Comparison of ENCODE assay signal across 8 mouse cellular contexts in the genomic region with DNA sequence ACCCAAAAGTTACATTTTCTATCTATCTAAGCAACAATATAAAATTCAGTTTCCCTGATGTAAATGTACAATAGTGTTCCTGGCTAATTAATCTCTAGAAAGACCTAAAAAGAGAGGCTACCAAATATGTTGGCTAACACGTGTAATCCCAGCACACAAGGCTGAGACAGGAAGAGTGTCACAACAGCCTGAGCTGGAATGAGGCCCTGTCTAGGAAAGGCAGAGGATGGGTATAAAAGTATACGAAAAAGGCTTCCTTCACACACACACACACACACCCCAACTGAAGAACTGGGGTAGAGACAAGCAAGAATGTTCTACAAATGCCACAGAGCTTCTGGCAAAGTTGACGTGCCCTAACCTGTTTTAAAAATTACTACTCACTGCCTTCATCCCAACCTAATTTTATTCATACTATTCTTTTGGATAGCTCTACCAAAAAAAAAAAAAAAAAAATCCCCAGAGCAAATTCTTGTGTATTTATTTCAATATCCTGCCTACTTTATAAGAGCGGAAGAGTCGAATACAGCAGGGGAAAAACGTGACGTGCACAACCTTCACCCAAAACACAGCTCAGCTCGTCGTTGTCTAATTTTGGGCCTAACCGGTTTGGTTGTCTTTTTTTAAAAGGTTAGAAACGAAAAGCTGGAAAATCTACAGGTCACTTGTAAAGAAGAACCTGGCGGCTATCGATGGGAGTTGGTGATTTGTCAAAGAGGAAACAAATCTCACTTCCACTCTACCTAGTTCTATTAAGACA. TPM values are rescaled to one million over a fixed set of nuclear protein-coding genes. Genes with fewer than 3 reads are reported as not detected.
DNase-seq lines count a peak whose midpoint lies in the region; ATAC-seq and TF ChIP-seq lines count a peak whose summit lies in the region.

No protein-coding gene starts in this region.

- DNase-seq in heart, embryonic 10.5 days (ENCODE audit: low spot score) = no peak
- no peak for DNase-seq in heart, postnatal 36 days
- peak; percentile 39 to 43 for DNase-seq in B cell, adult 2 months
- DNase-seq in embryonic facial prominence, embryonic 14.5 days (ENCODE audit: low spot score) = peak; percentile 36
- no peak for DNase-seq in frontal cortex, adult 2 months (ENCODE audit: extremely low spot score in 1 of 2, low spot score in 1 of 2)
- DNase-seq in left cerebral cortex, adult 8-10 months (ENCODE audit: low spot score in 2 of 2) = no peak

- peak overlapping the region; percentile 78 for H3K4me2 ChIP-seq in embryonic facial prominence, embryonic 14.5 days (ENCODE audit: low read depth, low read length)
- H3K4me2 ChIP-seq in intestine, embryonic 16.5 days (ENCODE audit: low read depth, low read length) = peak overlapping the region; percentile 51

- 13% methylated on average over 13 of the region's 13 CpGs for WGBS in heart, embryonic 10.5 days
- 5% methylated on average over 13 of the region's 13 CpGs for WGBS in embryonic facial prominence, embryonic 14.5 days
- WGBS in intestine, embryonic 16.5 days = 5% methylated on average over 13 of the region's 13 CpGs
- 13% methylated on average over 13 of the region's 13 CpGs for WGBS in olfactory bulb, adult 2 months

- intact Hi-C loops in heart, postnatal 36 days (cut with DNase I) = loop anchor here (2.0 to 5.0 kb wide), 3 partner anchors 15 to 131 kb away; partner anchors contain the start of genes 0610012G03Rik, Ncbp2 and Senp5

- peaks cover 15% of the 10 kb centered on the region for H3K4me1 ChIP-seq in heart, embryonic 10.5 days
- H3K4me1 ChIP-seq in embryonic facial prominence, embryonic 14.5 days (ENCODE audit: control insufficient read depth, insufficient read depth, low read length) = peaks cover 18% of the 10 kb centered on the region
- H3K4me1 ChIP-seq in intestine, embryonic 16.5 days (ENCODE audit: control insufficient read depth, insufficient read depth, low read length) = peaks cover 9% of the 10 kb centered on the region
- H3K4me1 ChIP-seq in olfactory bulb, adult 2 months (ENCODE audit: control insufficient read depth, insufficient read depth, low read length) = no peaks in the 10 kb centered on the region

- no peaks in the 10 kb centered on the region for H3K9me3 ChIP-seq in heart, embryonic 10.5 days
- H3K9me3 ChIP-seq in embryonic facial prominence, embryonic 14.5 days (ENCODE audit: control insufficient read depth, low read length) = no peaks in the 10 kb centered on the region
- H3K9me3 ChIP-seq in intestine, embryonic 16.5 days (ENCODE audit: control insufficient read depth, low read length) = no peaks in the 10 kb centered on the region

- no peak for ATAC-seq in embryonic facial prominence, embryonic 14.5 days (ENCODE audit: low read depth)
- no peak for ATAC-seq in intestine, embryonic 16.5 days

- peak overlapping the region; percentile 98 for H3K9ac ChIP-seq in embryonic facial prominence, embryonic 14.5 days (ENCODE audit: low read depth, low read length)
- peak overlapping the region; percentile 99 for H3K9ac ChIP-seq in intestine, embryonic 16.5 days (ENCODE audit: low read depth, low read length)

- H3K27ac ChIP-seq in heart, embryonic 10.5 days = peak overlapping the region; percentile 99
- peak overlapping the region; percentile 97 for H3K27ac ChIP-seq in embryonic facial prominence, embryonic 14.5 days (replicated peaks; ENCODE audit: low read depth, low read length)
- H3K27ac ChIP-seq in intestine, embryonic 16.5 days (ENCODE audit: low read length) = peak overlapping the region; percentile 98; the same call in 1 of the 2 replicates
- no peak overlapping the region for H3K27ac ChIP-seq in olfactory bulb, adult 2 months (ENCODE audit: insufficient read depth, low read depth, low read length)

- H3K4me3 ChIP-seq in heart, embryonic 10.5 days = peak overlapping the region; percentile 98
- H3K4me3 ChIP-seq in embryonic facial prominence, embryonic 14.5 days (ENCODE audit: low read depth, low read length) = peak overlapping the region; percentile 95
- peak overlapping the region; percentile 84 for H3K4me3 ChIP-seq in intestine, embryonic 16.5 days (ENCODE audit: low read length)
- H3K4me3 ChIP-seq in olfactory bulb, adult 2 months (ENCODE audit: insufficient read depth, low read depth, low read length) = peak overlapping the region; percentile 61; the same call in 1 of the 2 replicates

- H3K27me3 ChIP-seq in heart, embryonic 10.5 days (ENCODE audit: insufficient read depth, poor library complexity, severe bottlenecking) = no peaks in the 10 kb centered on the region
- no peaks in the 10 kb centered on the region for H3K27me3 ChIP-seq in embryonic facial prominence, embryonic 14.5 days (replicated peaks; ENCODE audit: control insufficient read depth, insufficient read depth, low read length)
- no peaks in the 10 kb centered on the region for H3K27me3 ChIP-seq in intestine, embryonic 16.5 days (replicated peaks; ENCODE audit: control insufficient read depth, insufficient read depth, low read length)

- no peak for TF ChIP-seq POLR2A in olfactory bulb, adult 2 months (IDR thresholded peaks at IDR 0.05; ENCODE audit: insufficient read depth, low read depth, low read length)

- TF ChIP-seq CTCF in olfactory bulb, adult 2 months (IDR thresholded peaks at IDR 0.05; ENCODE audit: insufficient read depth, low read depth, low read length) = no peak

- peaks cover 9% of the 10 kb centered on the region; the same call in 1 of the 2 replicates for H3K36me3 ChIP-seq in heart, embryonic 10.5 days
- H3K36me3 ChIP-seq in embryonic facial prominence, embryonic 14.5 days (ENCODE audit: control insufficient read depth, insufficient read depth, low read length) = 0 out of 2 replicates have a peak, but pooled peaks cover 11% of the 10 kb centered on the region
- H3K36me3 ChIP-seq in intestine, embryonic 16.5 days (ENCODE audit: control insufficient read depth, insufficient read depth, low read length) = no peaks in the 10 kb centered on the region

RNA-seq across cellular contexts. Expression of gene Pak2, which starts 1.3 kb away (rescaled TPM):
- 32.5 and 32.8 TPM in 2 replicates for polyA plus RNA-seq in heart, embryonic 10.5 days (2016; fragmentation: Nextera tagmentation; extraction: Ambion mirVana)
- 10 to 100 TPM; 26.1 to 26.7 TPM for total RNA-seq in heart, postnatal 36 days (2021)
- polyA plus RNA-seq in embryonic facial prominence, embryonic 14.5 days (2014; fragmentation: Nextera tagmentation; extraction: Ambion mirVana) = 34.1 and 36.3 TPM in 2 replicates
- 34.5 and 34.6 TPM in 2 replicates for polyA plus RNA-seq in intestine, embryonic 16.5 days (2015; fragmentation: Nextera tagmentation; extraction: Ambion mirVana)
- 52.8 TPM in 1 of 2 replicates, not detected in the other for polyA plus RNA-seq in olfactory bulb, adult 2 months (2012; ENCODE audit: insufficient read depth, insufficient read length, low replicate concordance, missing spikeins)
- 17.4 and 18.7 TPM in 2 replicates for polyA plus RNA-seq in frontal cortex, adult 2 months (2012; rRNA removed)
- total RNA-seq in left cerebral cortex, adult 8-10 months (2022) = 10 to 100 TPM; 27.4 to 28.2 (median 27.8) TPM

RNA-seq across cellular contexts. Expression of gene Pigx, which starts 21.7 kb away (rescaled TPM):
- polyA plus RNA-seq in heart, embryonic 10.5 days (2016; fragmentation: Nextera tagmentation; extraction: Ambion mirVana) = 87.2 and 102 TPM in 2 replicates
- total RNA-seq in heart, postnatal 36 days (2021) = 10 to 100 TPM; 17.7 to 18.7 TPM
- polyA plus RNA-seq in embryonic facial prominence, embryonic 14.5 days (2014; fragmentation: Nextera tagmentation; extraction: Ambion mirVana) = 88.2 and 92.4 TPM in 2 replicates
- polyA plus RNA-seq in intestine, embryonic 16.5 days (2015; fragmentation: Nextera tagmentation; extraction: Ambion mirVana) = 108 and 109 TPM in 2 replicates
- not detected in 2 replicates for polyA plus RNA-seq in olfactory bulb, adult 2 months (2012; ENCODE audit: insufficient read depth, insufficient read length, low replicate concordance, missing spikeins)
- 29.8 and 30.9 TPM in 2 replicates for polyA plus RNA-seq in frontal cortex, adult 2 months (2012; rRNA removed)
- total RNA-seq in left cerebral cortex, adult 8-10 months (2022) = 10 to 100 TPM; 24.1 to 27.8 (median 24.8) TPM

RNA-seq across cellular contexts. Expression of gene Cep19, which starts 21.8 kb away (rescaled TPM):
- 25.5 and 25.9 TPM in 2 replicates for polyA plus RNA-seq in heart, embryonic 10.5 days (2016; fragmentation: Nextera tagmentation; extraction: Ambion mirVana)
- 10 to 100 TPM; 10.1 to 10.5 TPM for total RNA-seq in heart, postnatal 36 days (2021)
- 26.0 and 29.4 TPM in 2 replicates for polyA plus RNA-seq in embryonic facial prominence, embryonic 14.5 days (2014; fragmentation: Nextera tagmentation; extraction: Ambion mirVana)
- polyA plus RNA-seq in intestine, embryonic 16.5 days (2015; fragmentation: Nextera tagmentation; extraction: Ambion mirVana) = 26.1 and 29.3 TPM in 2 replicates
- 179 TPM in 1 of 2 replicates, not detected in the other for polyA plus RNA-seq in olfactory bulb, adult 2 months (2012; ENCODE audit: insufficient read depth, insufficient read length, low replicate concordance, missing spikeins)
- 54.8 and 63.1 TPM in 2 replicates for polyA plus RNA-seq in frontal cortex, adult 2 months (2012; rRNA removed)
- total RNA-seq in left cerebral cortex, adult 8-10 months (2022) = 10 to 100 TPM; 59.5 to 66.8 (median 64.2) TPM

Comparison
In these comparisons a context has a peak if more than half of its experiments do, and no peak if none do; other contexts are left out.
1. DNase-seq: peak in B cell, adult 2 months (2 of 2) and embryonic facial prominence, embryonic 14.5 days (single experiment); none in heart, embryonic 10.5 days (single experiment), heart, postnatal 36 days (0 of 2), frontal cortex, adult 2 months (0 of 2) and left cerebral cortex, adult 8-10 months (0 of 2).
2. RNA of gene Pigx, which starts 21.7 kb away (polyA plus RNA-seq): 108 to 109 TPM in intestine, embryonic 16.5 days, 87.2 to 102 TPM in heart, embryonic 10.5 days, 88.2 to 92.4 TPM in embryonic facial prominence, embryonic 14.5 days and 29.8 to 30.9 TPM in frontal cortex, adult 2 months; not detected in olfactory bulb, adult 2 months; every median in the first group is over 10 times any median in the second.
3. Peak in every context shown above with its lines, with median percentiles within 50 percentile points of each other: H3K4me3 ChIP-seq.